Comparison of ENCODE assay signal across 8 mouse cellular contexts in genomic region chr4:24967251-24967650, GRCm38 (mm10). TPM values are rescaled to one million over a fixed set of nuclear protein-coding genes. Genes with fewer than 3 reads are reported as not detected.
A peak's percentile ranks its signal among the peaks of the same experiment; 100 is the strongest.
DNase-seq lines count a peak whose midpoint lies in the region; ATAC-seq and TF ChIP-seq lines count a peak whose summit lies in the region.

No protein-coding gene starts in this region.

- peak overlapping the region; percentile 93 for H3K27ac ChIP-seq in layer of hippocampus, adult 2 months
- no peak overlapping the region for H3K27ac ChIP-seq in embryonic facial prominence, embryonic 15.5 days (replicated peaks)
- H3K27ac ChIP-seq in limb, embryonic 11.5 days (replicated peaks; ENCODE audit: low read depth, low read length) = no peak overlapping the region

- no peaks in the 10 kb centered on the region for H3K9me3 ChIP-seq in embryonic facial prominence, embryonic 15.5 days (replicated peaks)
- no peaks in the 10 kb centered on the region for H3K9me3 ChIP-seq in limb, embryonic 11.5 days (ENCODE audit: control insufficient read depth, low read length)

- H3K4me1 ChIP-seq in embryonic facial prominence, embryonic 15.5 days = peaks cover 8% of the 10 kb centered on the region
- no peaks in the 10 kb centered on the region for H3K4me1 ChIP-seq in limb, embryonic 11.5 days (ENCODE audit: control insufficient read depth, insufficient read depth, low read length)

- peak overlapping the region; percentile 63 for H3K4me2 ChIP-seq in embryonic facial prominence, embryonic 15.5 days (replicated peaks)
- H3K4me2 ChIP-seq in limb, embryonic 11.5 days (ENCODE audit: low read depth, severe bottlenecking) = peak overlapping the region; percentile 63

- DNase-seq in layer of hippocampus, adult 2 months (ENCODE audit: low spot score in 2 of 2) = no peak
- no peak for DNase-seq in layer of hippocampus, adult 9-10 months (ENCODE audit: low spot score)
- peak; percentile 30 for DNase-seq in limb, embryonic 11.5 days (ENCODE audit: low spot score)
- peak; percentile 8 for DNase-seq in retina, postnatal 1 day
- no peak for DNase-seq in thymus, postnatal 4 days
- no peak for DNase-seq in adrenal gland, adult 2 months

- H3K36me3 ChIP-seq in embryonic facial prominence, embryonic 15.5 days = no peaks in the 10 kb centered on the region
- no peaks in the 10 kb centered on the region for H3K36me3 ChIP-seq in limb, embryonic 11.5 days (ENCODE audit: control insufficient read depth, insufficient read depth, low read length)

- H3K4me3 ChIP-seq in layer of hippocampus, adult 2 months = peak overlapping the region; percentile 85
- peak overlapping the region; percentile 73 for H3K4me3 ChIP-seq in embryonic facial prominence, embryonic 15.5 days (replicated peaks)
- peak overlapping the region; percentile 68 for H3K4me3 ChIP-seq in limb, embryonic 11.5 days (ENCODE audit: low read depth, low read length)

- no peak for ATAC-seq in embryonic facial prominence, embryonic 15.5 days (ENCODE audit: insufficient number of reproducible peaks, low FRiP score, low TSS enrichment, low read depth)
- ATAC-seq in limb, embryonic 11.5 days (ENCODE audit: insufficient number of reproducible peaks, low FRiP score, low TSS enrichment, low read depth) = no peak
- ATAC-seq in inflammation-experienced regulatory T-cells, adult 6 months = no peak

- no peak for TF ChIP-seq CTCF in layer of hippocampus, adult 2 months (conservative IDR thresholded peaks at IDR 0.05)

- no peaks in the 10 kb centered on the region for H3K27me3 ChIP-seq in embryonic facial prominence, embryonic 15.5 days
- H3K27me3 ChIP-seq in limb, embryonic 11.5 days (ENCODE audit: control insufficient read depth, insufficient read depth, low read length) = no peaks in the 10 kb centered on the region

- 14% methylated on average over 7 of the region's 7 CpGs for WGBS in embryonic facial prominence, embryonic 15.5 days
- WGBS in limb, embryonic 11.5 days = 18% methylated on average over 7 of the region's 7 CpGs

- H3K9ac ChIP-seq in embryonic facial prominence, embryonic 15.5 days = no peak overlapping the region
- no peak overlapping the region for H3K9ac ChIP-seq in limb, embryonic 11.5 days (ENCODE audit: low read length)

RNA-seq across cellular contexts. Expression of gene Gpr63, which starts 1.0 kb away (rescaled TPM):
- total RNA-seq in layer of hippocampus, adult 2 months (2021) = 10 to 100 TPM; 39.3 to 42.4 TPM
- 1.4 and 2.4 TPM in 2 replicates for polyA plus RNA-seq in embryonic facial prominence, embryonic 15.5 days (2015; fragmentation: Nextera tagmentation; extraction: Ambion mirVana)
- polyA plus RNA-seq in limb, embryonic 11.5 days (2014; fragmentation: Nextera tagmentation; extraction: Ambion mirVana) = 2.9 and 3.2 TPM in 2 replicates
- under 1 TPM in 1 of 3 experiments, not detected in 2; 0.13 TPM for polyA plus RNA-seq in inflammation-experienced regulatory T-cells, adult 6 months (2017; shearing (Covaris generic))
- 1 to 10 TPM; 3.8 to 5.4 TPM for total RNA-seq in adrenal gland, adult 2 months (2021)
- polyA plus RNA-seq in adrenal gland, adult 2 months (2012; rRNA removed) = 4.5 and 5.9 TPM in 2 replicates

Comparison
In these comparisons a context has a peak if more than half of its experiments do, and no peak if none do; other contexts are left out.
1. DNase-seq: peak in limb, embryonic 11.5 days (single experiment) and retina, postnatal 1 day (single experiment); none in layer of hippocampus, adult 2 months (0 of 2), layer of hippocampus, adult 9-10 months (single experiment), thymus, postnatal 4 days (single experiment) and adrenal gland, adult 2 months (single experiment).
2. Peak in every context shown above with its lines, with median percentiles within 50 percentile points of each other: H3K4me3 ChIP-seq.